Mouse (Mus musculus): ENCODE measurements around the gene Tmsb15l. TPM values are rescaled to one million over a fixed set of nuclear protein-coding genes. Genes with fewer than 3 reads are reported as not detected.

Tmsb15l gene
- total and polyA plus RNA-seq, 3 experiments = 4.4 to 18.5 TPM; not detected in 1

DNA sequence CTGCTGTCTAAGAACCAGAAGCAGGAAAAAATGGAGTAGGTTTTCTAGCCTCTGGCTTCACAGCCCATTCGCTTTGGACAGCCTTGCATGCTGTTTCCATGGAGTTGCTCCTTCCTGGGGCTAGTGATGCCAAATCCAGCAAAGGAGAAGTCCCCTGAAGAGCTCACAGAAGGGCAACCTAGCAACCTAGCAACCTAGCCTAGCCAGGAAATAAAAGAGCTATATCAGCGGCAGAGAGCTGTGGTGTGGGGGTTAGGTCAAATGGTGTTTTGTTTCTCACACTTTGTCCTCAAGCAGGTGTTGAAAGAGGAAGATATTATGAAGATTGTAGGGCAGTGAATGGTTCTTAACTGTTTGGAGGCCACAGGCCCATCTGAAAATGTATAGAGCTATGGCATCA, 14.6 kb upstream of the Tmsb15l start:
- dilution Hi-C loops (cut with MboI; ENCODE audit: extremely low pct_ligation_motif_present, extremely low pct_unique_long_range_greater_than_20kb, low sequenced_read_pairs) (no loop called here), in situ Hi-C loops (cut with MboI; ENCODE audit: low pct_ligation_motif_present, low pct_unique_long_range_greater_than_20kb, low sequenced_read_pairs) (no loop called here)
- Histone ChIP-seq H3K4me3 (replicated peaks in 1 of 3; ENCODE audit: low read depth in 2 of 3, low read length in 2 of 3, poor library complexity in 1 of 3) (peak overlapping the region in 1 of 3 experiments; percentile 8), H3K27ac (ENCODE audit: insufficient read depth, low read depth) (no peak overlapping the region), H3K4me1 (ENCODE audit: control insufficient read depth in 1 of 2, insufficient read depth in 2 of 2) (peaks cover 3 to 18% of the 10 kb centered on the region in 2 experiments), H3K4me2 (ENCODE audit: insufficient read depth, low read depth, poor library complexity, severe bottlenecking) (no peak overlapping the region), H3K27me3 (replicated peaks) (no peaks in the 10 kb centered on the region), H3K9ac (ENCODE audit: insufficient read depth, low read depth) (no peak overlapping the region), H3K36me3 (replicated peaks in 1 of 2; ENCODE audit: control insufficient read depth in 1 of 2, insufficient read depth in 1 of 2, low read length in 1 of 2) (peaks cover 0 to 9% of the 10 kb centered on the region in 2 experiments), H3K79me2 (replicated peaks; ENCODE audit: control insufficient read depth, extremely low read depth, insufficient read depth, poor library complexity, severe bottlenecking) (no peaks in the 10 kb centered on the region), H3K9me3 (replicated peaks; ENCODE audit: low read length) (no peaks in the 10 kb centered on the region)
- DNase-seq (ENCODE audit: extremely low read depth) = no peak
- no peak for TF ChIP-seq ZC3H11A (IDR thresholded peaks at IDR 0.05; ENCODE audit: low read depth, low read length)
- no peak for TF ChIP-seq HCFC1 (IDR thresholded peaks at IDR 0.05; ENCODE audit: low read depth, low read length)
- TF ChIP-seq MXI1 (IDR thresholded peaks at IDR 0.05; ENCODE audit: low read depth, low read length) = no peak
- no peak for TF ChIP-seq RAD21 (IDR thresholded peaks at IDR 0.05; ENCODE audit: low read depth, low read length)
- no peak for TF ChIP-seq MAX (IDR thresholded peaks at IDR 0.05; ENCODE audit: low read length)
- TF ChIP-seq MEF2A (IDR thresholded peaks at IDR 0.05; ENCODE audit: borderline replicate concordance, low read depth, low read length) = no peak

DNA sequence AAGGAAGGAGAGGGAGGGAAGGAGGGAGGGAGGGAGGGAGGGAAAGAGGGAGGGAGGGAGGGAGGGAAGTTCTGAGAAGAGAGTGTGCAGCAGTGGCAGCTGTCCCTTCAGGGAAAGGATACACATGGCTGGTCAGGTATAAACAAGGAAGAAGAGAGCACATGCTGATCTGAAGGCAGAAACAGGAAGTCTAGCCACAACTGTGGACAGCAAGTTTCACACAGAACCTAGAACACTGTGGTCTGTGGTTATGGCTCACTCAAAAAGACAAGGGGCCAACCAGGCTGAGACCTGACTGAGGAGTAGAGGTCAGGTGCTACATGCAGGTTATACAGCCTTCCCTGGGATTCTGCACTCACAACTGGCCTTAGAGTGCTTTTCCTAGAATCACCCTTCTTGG, 9.4 kb upstream of the Tmsb15l start:
- in situ Hi-C loops (cut with MboI; ENCODE audit: low pct_ligation_motif_present, low pct_unique_long_range_greater_than_20kb, low sequenced_read_pairs) (no loop called here), dilution Hi-C loops (cut with MboI; ENCODE audit: extremely low pct_ligation_motif_present, extremely low pct_unique_long_range_greater_than_20kb, low sequenced_read_pairs) (no loop called here)
- Histone ChIP-seq H3K9ac (ENCODE audit: insufficient read depth, low read depth) (no peak overlapping the region), H3K79me2 (replicated peaks; ENCODE audit: control insufficient read depth, extremely low read depth, insufficient read depth, poor library complexity, severe bottlenecking) (no peaks in the 10 kb centered on the region), H3K27ac (ENCODE audit: insufficient read depth, low read depth) (peak overlapping the region; percentile 73), H3K4me3 (replicated peaks in 1 of 3; ENCODE audit: low read depth in 2 of 3, low read length in 2 of 3, poor library complexity in 1 of 3) (no peak overlapping the region), H3K4me2 (ENCODE audit: insufficient read depth, low read depth, poor library complexity, severe bottlenecking) (peak overlapping the region; percentile 62; the same call in 1 of the 2 replicates), H3K4me1 (ENCODE audit: control insufficient read depth in 1 of 2, insufficient read depth in 2 of 2) (peaks cover 10 to 17% of the 10 kb centered on the region in 2 experiments), H3K36me3 (replicated peaks in 1 of 2; ENCODE audit: control insufficient read depth in 1 of 2, insufficient read depth in 1 of 2, low read length in 1 of 2) (no peaks in the 10 kb centered on the region), H3K9me3 (replicated peaks; ENCODE audit: low read length) (no peaks in the 10 kb centered on the region), H3K27me3 (replicated peaks) (no peaks in the 10 kb centered on the region)
- peak; percentile 66 for DNase-seq (ENCODE audit: extremely low read depth)
- TF ChIP-seq SIN3A (IDR thresholded peaks at IDR 0.05; ENCODE audit: low read length) (peak; percentile 64; the same call in 1 of the 2 replicates), MAZ (IDR thresholded peaks at IDR 0.05; ENCODE audit: low read depth, low read length) (no peak), POLR2A (IDR thresholded peaks at IDR 0.05; ENCODE audit: low read depth, low read length) (no peak), PAX5 (IDR thresholded peaks at IDR 0.05; ENCODE audit: low read length) (no peak), NRF1 (IDR thresholded peaks at IDR 0.05; ENCODE audit: low read depth, low read length) (no peak), CHD1 (IDR thresholded peaks at IDR 0.05; ENCODE audit: low read depth, low read length) (no peak), ELF1 (IDR thresholded peaks at IDR 0.05; ENCODE audit: low read depth, low read length) (peak; percentile 63; the same call in 1 of the 2 replicates), MAFK (IDR thresholded peaks at IDR 0.05; ENCODE audit: insufficient replicate concordance, low read length) (peak; percentile 56; the same call in 1 of the 2 replicates), IRF4 (IDR thresholded peaks at IDR 0.05; ENCODE audit: low read depth, low read length) (peak; percentile 77), EP300 (IDR thresholded peaks at IDR 0.05; ENCODE audit: low read length) (peak; percentile 78), MYC (IDR thresholded peaks at IDR 0.05; ENCODE audit: low read depth, low read length) (peak; percentile 89), ETS1 (conservative IDR thresholded peaks at IDR 0.05; ENCODE audit: low read depth, low read length) (peak; percentile 64), ZKSCAN1 (IDR thresholded peaks at IDR 0.05; ENCODE audit: borderline replicate concordance, low read depth, low read length) (no peak), POLR2AphosphoS2 (IDR thresholded peaks at IDR 0.05; ENCODE audit: low read depth, low read length) (no peak), ZMIZ1 (IDR thresholded peaks at IDR 0.05; ENCODE audit: low read depth, low read length) (no peak), MAX (IDR thresholded peaks at IDR 0.05; ENCODE audit: low read length) (peak; percentile 87), CHD2 (IDR thresholded peaks at IDR 0.05; ENCODE audit: low read length) (0 out of 2 replicates have a peak, but pooled peaks have one; percentile 28), KAT2A (IDR thresholded peaks at IDR 0.05; ENCODE audit: insufficient replicate concordance, low read length) (no peak), MXI1 (IDR thresholded peaks at IDR 0.05; ENCODE audit: low read depth, low read length) (peak; percentile 45; the same call in 1 of the 2 replicates), BHLHE40 (IDR thresholded peaks at IDR 0.05; ENCODE audit: low read depth, low read length) (peak; percentile 91), USF1 (IDR thresholded peaks at IDR 0.05; ENCODE audit: low read depth, low read length) (no peak), E2F4 (IDR thresholded peaks at IDR 0.05; ENCODE audit: insufficient replicate concordance, low read depth, low read length) (no peak), SMC3 (IDR thresholded peaks at IDR 0.05; ENCODE audit: low read depth, low read length) (no peak), UBTF (IDR thresholded peaks at IDR 0.05; ENCODE audit: low read depth, low read length) (no peak), ZC3H11A (IDR thresholded peaks at IDR 0.05; ENCODE audit: low read depth, low read length) (no peak), GABPA (IDR thresholded peaks at IDR 0.05; ENCODE audit: insufficient replicate concordance, low read depth, low read length) (no peak), MEF2A (IDR thresholded peaks at IDR 0.05; ENCODE audit: borderline replicate concordance, low read depth, low read length) (peak; percentile 57; the same call in 1 of the 2 replicates), TBP (conservative IDR thresholded peaks at IDR 0.05; ENCODE audit: low read depth, low read length) (no peak), TCF12 (IDR thresholded peaks at IDR 0.05; ENCODE audit: low read depth, low read length) (peak; percentile 44)
